Mouse (Mus musculus) spleen, adult 2 months (tissue): ENCODE results near the gene Trim11. TPM values are rescaled to one million over a fixed set of nuclear protein-coding genes. Genes with fewer than 3 reads are reported as not detected.
A peak's percentile ranks its signal among the peaks of the same experiment; 100 is the strongest.

Experiments
- DNase-seq, 2 experiments: peaks; one replicate each; pipeline versions ENCODE4 v3.0.0 to v3.0.0-alpha.2; 2012 to 2021; ENCODE audit warnings: low spot score in 2 of 2, low read depth in 1 of 2
- H3K27ac ChIP-seq: fragments of 200-500 bp; 2 replicates; pipeline ENCODE4 v1.5.1; 2012; ENCODE audit warnings: low read length, inconsistent platforms; ENCODE audit not compliant: insufficient read depth
- H3K27me3 ChIP-seq: fragments of 200-500 bp; 2 replicates; pipeline ENCODE4 v1.6.1; 2012; ENCODE audit warnings: mild to moderate bottlenecking, moderate library complexity, low read length, inconsistent platforms; ENCODE audit not compliant: control insufficient read depth, insufficient read depth
- H3K36me3 ChIP-seq: fragments of 200-500 bp; 2 replicates; pipeline ENCODE4 v1.6.1; 2012; ENCODE audit warnings: mild to moderate bottlenecking, low read length, inconsistent platforms; ENCODE audit not compliant: control insufficient read depth, insufficient read depth
- H3K4me1 ChIP-seq: fragments of 200-500 bp; 2 replicates; pipeline ENCODE4 v1.6.1; 2011; ENCODE audit warnings: inconsistent platforms; ENCODE audit not compliant: control insufficient read depth, insufficient read depth, insufficient read length
- H3K4me3 ChIP-seq: fragments of 200-500 bp; 2 replicates; pipeline ENCODE4 v1.5.1; 2011; ENCODE audit warnings: mild to moderate bottlenecking, inconsistent platforms; ENCODE audit not compliant: insufficient read depth, insufficient read length; ENCODE audit errors: extremely low read depth
- CTCF ChIP-seq: fragments of 200-500 bp; IDR thresholded peaks from 2 replicates; pipeline ENCODE4 v1.5.1; 2011; ENCODE audit warnings: mild to moderate bottlenecking, inconsistent platforms; ENCODE audit not compliant: insufficient read depth, insufficient read length, insufficient replicate concordance; ENCODE audit errors: extremely low read depth
- POLR2A ChIP-seq: fragments of 200-500 bp; IDR thresholded peaks from 2 replicates; pipeline ENCODE4 v1.6.1; 2011; ENCODE audit warnings: low read depth, low read length, inconsistent platforms
- WGBS: fragments of 180-500 bp; shearing (Covaris S2); methylation state at CpG from one replicate; pipeline ENCODE4 v1.1.7; 2018; 5-methylcytosine and 5-hydroxymethylcytosine counted together
- polyA plus RNA-seq: library from polyadenylated mRNA; depleted of rRNA; stranded (reverse); fragments of >200 nt; gene quantifications from 2 replicates; pipeline ENCODE4 v1.2.3, GENCODE M21; 2012; rRNA removed

The Trim11 gene
- 55.6 and 62.0 TPM in 2 replicates for polyA plus RNA-seq

DNA sequence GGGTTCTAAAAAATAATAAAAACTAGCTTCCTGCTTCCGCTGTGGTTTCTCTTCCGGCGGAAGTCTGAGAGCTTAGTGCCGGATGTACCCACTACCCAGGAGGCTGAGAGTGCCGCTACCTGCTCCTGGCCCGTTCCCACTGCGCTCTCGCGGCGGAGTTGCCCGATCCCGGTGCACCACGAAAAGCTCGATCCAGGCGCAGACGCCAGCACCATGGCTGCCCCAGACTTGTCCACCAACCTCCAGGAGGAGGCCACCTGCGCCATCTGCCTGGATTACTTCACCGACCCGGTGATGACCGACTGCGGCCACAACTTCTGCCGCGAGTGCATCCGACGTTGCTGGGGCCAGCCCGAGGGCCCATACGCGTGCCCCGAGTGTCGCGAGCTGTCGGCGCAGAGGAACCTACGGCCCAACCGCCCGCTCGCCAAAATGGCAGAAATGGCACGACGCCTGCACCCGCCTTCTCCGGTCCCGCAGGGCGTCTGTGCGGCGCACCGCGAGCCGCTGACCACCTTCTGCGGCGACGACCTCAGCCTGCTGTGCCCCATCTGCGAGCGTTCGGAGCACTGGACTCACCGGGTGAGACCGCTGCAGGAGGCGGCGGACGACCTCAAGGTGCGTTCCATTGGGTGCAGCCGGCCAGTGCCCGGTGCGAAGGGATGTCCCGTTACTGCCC lies at the start of gene Trim11:
TSS of gene Trim11 (plus strand) at position 67 of the 679 bp plus-strand sequence.
- peak within 1 kb of the TSS; percentile 89 for H3K27ac ChIP-seq
- peak; percentile 81 for TF ChIP-seq POLR2A
- TF ChIP-seq CTCF: no peak
- H3K36me3 ChIP-seq: peaks cover 2% of the 10 kb centered on the region
- under 1% methylated on average over 64 of the region's 64 CpGs for WGBS
- no peaks in the 10 kb centered on the region for H3K27me3 ChIP-seq
- peak within 1 kb of the TSS; percentile 98 for H3K4me3 ChIP-seq
- DNase-seq: peak; percentile 53 to 64
- peaks cover 26% of the 10 kb centered on the region; the same call in 1 of the 2 replicates for H3K4me1 ChIP-seq

DNA sequence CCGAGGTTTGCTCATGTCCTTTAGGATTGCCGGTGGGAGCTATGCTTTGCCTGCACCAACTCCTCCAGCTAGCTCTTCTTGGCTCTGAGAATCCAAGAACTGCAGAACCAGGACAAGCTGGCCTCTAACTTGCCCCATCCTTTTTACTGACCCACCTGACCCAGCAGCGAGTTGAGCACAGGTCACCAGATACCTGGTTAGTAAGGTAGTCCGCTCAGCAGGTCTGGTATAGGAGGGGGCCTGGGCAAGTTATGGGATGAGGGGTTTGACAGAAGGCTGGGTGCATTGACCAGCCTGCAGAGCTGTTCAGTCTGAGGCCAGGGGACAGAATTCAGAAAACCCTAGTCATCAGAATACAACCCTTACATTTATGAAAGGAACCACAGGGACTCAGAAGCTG lies 48.8 kb upstream of the Trim11 start:
- H3K4me1 ChIP-seq: 0 out of 2 replicates have a peak, but pooled peaks cover 2% of the 10 kb centered on the region

DNA sequence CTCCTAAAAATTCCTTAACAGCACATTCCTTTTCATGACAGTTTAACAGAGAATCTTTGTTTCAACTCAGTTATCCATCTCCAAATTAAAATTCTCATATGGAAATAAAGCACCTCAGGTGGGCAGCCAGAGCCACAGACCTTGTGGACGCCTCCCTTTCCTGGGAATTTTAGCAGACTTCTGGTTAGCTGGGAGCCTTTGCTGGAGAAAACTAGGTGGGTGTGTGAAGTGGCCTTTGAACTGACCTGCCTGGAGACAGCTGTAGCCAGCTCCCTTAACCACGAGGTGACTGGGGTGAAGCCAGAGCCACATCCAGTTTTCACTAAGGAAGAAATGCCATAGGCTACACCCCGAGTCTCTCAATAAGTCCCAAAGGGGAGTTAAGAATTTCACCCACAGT lies 48.3 kb upstream of the Trim11 start:
- Histone ChIP-seq H3K4me1 (0 out of 2 replicates have a peak, but pooled peaks cover 2% of the 10 kb centered on the region), H3K27ac (no peak overlapping the region), H3K4me3 (no peak overlapping the region), H3K27me3 (no peaks in the 10 kb centered on the region), H3K36me3 (peaks cover 20% of the 10 kb centered on the region)
- DNase-seq: no peak
- TF ChIP-seq POLR2A (no peak), CTCF (no peak)
- WGBS: 68% methylated on average over 3 of the region's 3 CpGs

More for the DNA sequence above, 48.8 kb upstream of the Trim11 start:
- 90% methylated on average over 3 of the region's 4 CpGs for WGBS
- TF ChIP-seq POLR2A: no peak
- TF ChIP-seq CTCF: no peak
- Histone ChIP-seq H3K36me3 (peaks cover 17% of the 10 kb centered on the region), H3K4me3 (no peak overlapping the region), H3K27me3 (no peaks in the 10 kb centered on the region), H3K27ac (no peak overlapping the region)
- no peak for DNase-seq

DNA sequence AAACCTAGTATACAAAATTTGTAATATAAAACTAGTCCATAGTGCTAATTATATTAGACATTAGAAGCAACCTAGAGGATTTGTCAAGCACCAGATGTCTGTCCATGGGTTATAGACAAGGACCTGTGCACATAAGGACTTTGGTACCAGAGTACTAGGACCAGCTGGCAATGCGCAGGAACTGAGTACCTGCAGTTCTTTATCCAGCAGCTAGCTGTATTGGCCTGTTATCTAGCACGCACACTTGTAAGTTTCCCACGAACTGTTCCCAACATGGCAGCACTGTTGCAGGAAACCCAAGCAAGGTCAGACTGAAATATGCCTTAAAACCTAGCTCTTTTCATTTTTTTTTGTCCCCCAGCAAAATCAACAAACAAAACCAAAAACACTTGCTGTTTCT lies 47.6 kb upstream of the Trim11 start:
- Histone ChIP-seq H3K27ac (no peak overlapping the region), H3K36me3 (peaks cover 20% of the 10 kb centered on the region), H3K27me3 (no peaks in the 10 kb centered on the region), H3K4me3 (no peak overlapping the region), H3K4me1 (0 out of 2 replicates have a peak, but pooled peaks cover 2% of the 10 kb centered on the region)
- no peak for DNase-seq
- TF ChIP-seq POLR2A: no peak
- no peak for TF ChIP-seq CTCF
- 91% methylated on average over 3 of the region's 3 CpGs for WGBS

DNA sequence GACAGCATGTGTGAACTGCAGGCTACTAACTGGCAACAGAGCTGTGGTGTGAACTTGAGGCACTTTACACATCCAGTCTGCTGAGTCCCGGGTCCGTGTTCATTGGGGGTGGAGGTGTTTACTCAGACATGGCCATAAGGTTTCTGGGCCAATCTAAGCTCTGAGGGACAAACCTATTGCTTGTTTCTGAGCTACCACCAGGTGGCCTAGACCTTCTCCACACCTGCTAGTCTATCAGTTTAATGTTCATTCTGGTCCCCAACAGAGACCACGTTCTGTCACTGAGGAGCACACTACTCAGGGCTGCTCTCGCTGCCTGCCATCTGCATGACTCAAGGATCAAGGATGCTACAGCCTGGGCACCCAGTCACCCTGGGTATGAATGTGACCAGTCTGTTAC lies 46.3 kb upstream of the Trim11 start:
- DNase-seq: no peak
- WGBS: 71% methylated on average over 4 of the region's 4 CpGs
- Histone ChIP-seq H3K27me3 (no peaks in the 10 kb centered on the region), H3K36me3 (peaks cover 23% of the 10 kb centered on the region), H3K4me1 (peaks cover 2% of the 10 kb centered on the region; the same call in 1 of the 2 replicates), H3K27ac (no peak overlapping the region), H3K4me3 (no peak overlapping the region)
- TF ChIP-seq POLR2A: no peak
- TF ChIP-seq CTCF: no peak

DNA sequence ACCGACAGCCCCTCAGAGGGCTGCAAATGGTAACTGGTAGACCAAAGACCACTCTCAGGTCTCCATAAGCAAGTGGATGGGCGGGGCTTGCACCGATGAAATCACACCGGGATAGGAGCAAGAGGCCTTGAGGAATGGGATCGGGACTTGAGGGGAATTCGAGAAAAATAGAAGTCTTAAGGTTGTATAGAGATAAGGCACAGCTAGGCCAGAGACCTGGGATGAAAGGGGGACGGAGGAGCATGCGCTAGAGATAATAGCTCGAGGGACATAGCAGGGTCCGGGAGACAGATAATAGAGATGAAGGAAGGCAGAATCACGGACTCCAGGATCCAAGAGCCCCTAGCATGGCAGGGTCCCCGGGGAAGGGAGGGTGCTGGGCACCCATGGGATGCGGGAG lies 40.0 kb upstream of the Trim11 start:
- Histone ChIP-seq H3K27me3 (no peaks in the 10 kb centered on the region), H3K36me3 (peaks cover 18% of the 10 kb centered on the region), H3K4me1 (peaks cover 11% of the 10 kb centered on the region), H3K4me3 (peak overlapping the region; percentile 72), H3K27ac (peak overlapping the region; percentile 88; the same call in 1 of the 2 replicates)
- TF ChIP-seq POLR2A: no peak
- no peak for TF ChIP-seq CTCF
- no peak for DNase-seq
- WGBS: 4% methylated on average over 13 of the region's 13 CpGs

DNA sequence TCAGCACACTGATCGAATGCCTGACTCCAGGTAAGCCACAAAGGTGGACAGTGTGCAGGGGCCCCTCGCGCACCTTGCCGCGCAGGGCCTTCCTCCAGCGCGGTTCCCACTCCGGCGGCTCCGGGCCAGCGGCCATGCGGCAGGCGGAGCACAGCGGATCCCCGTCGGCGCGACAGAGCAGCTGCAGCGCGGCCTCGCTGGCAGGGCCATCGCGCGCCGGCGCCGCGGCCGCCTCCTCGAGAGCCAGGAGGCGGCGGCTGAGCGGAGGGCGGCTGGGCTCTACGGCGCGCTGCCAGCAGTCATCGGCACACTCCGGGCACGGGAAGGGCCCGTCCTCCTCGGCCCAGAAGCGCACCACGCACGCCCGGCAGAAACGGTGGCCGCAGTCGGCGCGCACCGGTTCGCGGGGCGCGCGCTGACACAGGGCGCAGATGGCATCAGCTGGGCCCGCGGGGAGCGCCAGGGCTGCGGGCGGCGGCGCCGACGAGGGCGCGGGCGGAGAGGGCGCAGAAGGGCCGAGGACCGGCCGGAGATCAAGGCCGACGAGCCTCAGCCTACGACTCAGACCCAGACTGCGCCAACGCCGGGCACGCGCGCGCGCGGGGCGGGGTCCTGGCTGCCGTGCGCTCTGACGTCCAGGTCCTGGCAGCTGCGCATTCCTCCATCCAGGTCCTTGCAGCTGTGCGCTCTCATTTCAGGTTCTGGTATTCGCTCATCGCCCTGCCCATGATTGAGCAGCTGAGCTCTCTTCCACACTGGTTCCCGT lies 39.4 kb upstream of the Trim11 start, which contains the start of gene Rnf187:
TSS of gene Rnf187 (minus strand) at position 595 of the 766 bp plus-strand sequence.
- H3K27me3 ChIP-seq: no peaks in the 10 kb centered on the region
- peak within 1 kb of the TSS; percentile 72 for H3K4me3 ChIP-seq
- no peak for TF ChIP-seq CTCF
- TF ChIP-seq POLR2A: peak; percentile 80
- peak; percentile 77 to 89 for DNase-seq
- H3K36me3 ChIP-seq: peaks cover 15% of the 10 kb centered on the region
- under 1% methylated on average over 92 of the region's 95 CpGs for WGBS
- peaks cover 11% of the 10 kb centered on the region for H3K4me1 ChIP-seq
- H3K27ac ChIP-seq: peak within 1 kb of the TSS; percentile 88
